Mouse (Mus musculus) brown adipose tissue, adult 24 weeks (tissue): ENCODE results near the gene Wdr60. TPM values are rescaled to one million over a fixed set of nuclear protein-coding genes. Genes with fewer than 3 reads are reported as not detected.

ENCODE experiments used
- H3K27ac ChIP-seq: fragments of 200-500 bp; replicated peaks from 2 replicates; pipeline ENCODE4 v1.5.1; 2012; ENCODE audit warnings: low read depth, mild to moderate bottlenecking, low read length
- H3K4me1 ChIP-seq: fragments of 200-500 bp; 2 replicates; pipeline ENCODE4 v1.6.1; 2012; ENCODE audit warnings: low read length, mixed read lengths; ENCODE audit not compliant: control insufficient read depth, insufficient read depth, insufficient read length
- H3K4me3 ChIP-seq: fragments of 200-500 bp; 2 replicates; pipeline ENCODE4 v1.5.1; 2012; ENCODE audit warnings: low read depth, mild to moderate bottlenecking, low read length, moderate library complexity; ENCODE audit not compliant: insufficient read depth
- polyA plus RNA-seq: library from polyadenylated mRNA; stranded (reverse); fragments of >200 nt; gene quantifications from 2 replicates; pipeline ENCODE4 v1.2.4, GENCODE M21; 2012; ENCODE audit not compliant: missing spikeins, insufficient read depth, insufficient read length

Wdr60 gene
- polyA plus RNA-seq, 1 experiment = 7.9 TPM

DNA sequence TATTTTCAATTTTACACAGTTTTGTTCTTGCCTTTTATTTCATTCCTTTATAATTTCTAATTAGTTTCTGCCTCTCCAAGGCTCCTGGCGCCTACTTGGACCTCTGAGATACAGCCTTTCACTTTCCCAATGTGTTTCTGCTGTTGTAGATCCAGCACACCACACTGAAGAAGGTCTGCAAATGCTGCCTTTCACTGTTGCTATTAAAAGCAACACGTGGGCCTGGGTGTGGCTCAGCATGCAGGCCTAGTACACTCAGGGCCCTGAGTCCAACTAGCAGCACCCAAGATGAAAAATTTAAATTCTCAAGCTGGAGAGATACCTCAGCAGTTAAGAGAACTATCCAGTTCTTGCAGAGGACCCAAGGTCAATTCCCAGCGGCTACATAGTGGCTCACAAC lies 26.2 kb downstream of the Wdr60 start:
- H3K4me3 ChIP-seq = no peak overlapping the region
- H3K4me1 ChIP-seq = 0 out of 2 replicates have a peak, but pooled peaks cover 2% of the 10 kb centered on the region
- H3K27ac ChIP-seq = no peak overlapping the region

DNA sequence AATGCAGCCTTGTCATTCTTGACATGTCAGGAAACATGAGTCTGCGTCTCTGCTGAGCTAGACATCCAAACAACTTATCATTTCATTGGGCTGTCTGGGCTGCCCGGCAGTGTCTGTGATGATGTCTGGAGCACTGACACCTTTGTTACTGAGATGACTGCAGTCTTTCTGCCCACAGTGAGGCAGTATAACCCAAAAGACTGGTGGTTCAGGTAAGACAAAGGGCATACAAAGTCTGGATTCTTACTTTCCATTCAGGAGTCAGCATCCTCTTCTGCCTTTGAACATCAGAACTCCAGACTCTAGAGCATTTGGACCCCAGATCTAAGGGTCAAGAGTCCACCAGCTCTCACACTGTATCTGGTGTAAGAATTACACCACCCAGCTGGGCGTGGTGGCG lies 27.5 kb downstream of the Wdr60 start:
- Histone ChIP-seq H3K4me3 (no peak overlapping the region), H3K27ac (no peak overlapping the region), H3K4me1 (peaks cover 2% of the 10 kb centered on the region; the same call in 1 of the 2 replicates)

DNA sequence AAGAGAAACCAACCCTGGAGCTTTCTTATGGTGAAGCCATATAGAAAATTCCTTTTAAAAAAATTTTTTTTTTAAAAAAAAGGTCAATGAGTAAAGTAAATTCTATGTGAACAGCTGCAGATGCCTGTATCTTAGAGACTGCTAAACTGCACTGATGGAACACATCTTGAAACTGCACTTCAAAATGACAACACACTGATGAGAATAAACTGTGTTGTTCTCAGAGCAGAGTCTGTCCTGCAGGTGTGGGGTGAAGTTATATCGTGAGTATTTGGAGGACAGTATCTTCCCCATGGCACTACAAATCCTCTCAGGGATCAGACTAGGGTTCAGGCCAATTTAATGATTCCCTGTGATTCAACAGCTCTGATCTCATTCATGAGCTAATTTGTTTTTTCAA lies 30.8 kb downstream of the Wdr60 start:
- Histone ChIP-seq H3K27ac (peak overlapping the region; percentile 93), H3K4me3 (no peak overlapping the region; the same call in 1 of the 2 replicates), H3K4me1 (peaks cover 6% of the 10 kb centered on the region; the same call in 1 of the 2 replicates)

DNA sequence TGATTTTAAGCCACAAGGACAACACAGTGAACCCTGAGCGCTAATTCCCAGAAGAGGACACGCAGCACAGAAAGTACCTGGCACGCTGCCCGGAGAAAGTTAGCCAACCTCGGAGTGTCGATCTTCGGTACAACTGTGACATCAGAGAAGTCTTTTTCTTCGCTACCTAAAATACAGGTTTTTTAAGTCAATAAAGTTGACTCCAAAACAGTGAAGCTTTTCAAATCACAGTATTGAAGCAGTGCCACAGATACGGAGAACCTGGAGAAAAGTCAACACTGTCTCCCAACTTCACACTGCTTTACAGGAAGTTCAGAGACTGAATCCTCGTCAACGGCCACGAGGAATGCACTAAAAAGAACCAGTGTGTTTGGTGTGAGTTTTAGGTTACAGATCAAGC lies 31.2 kb downstream of the Wdr60 start:
- H3K4me1 ChIP-seq = peaks cover 4% of the 10 kb centered on the region; the same call in 1 of the 2 replicates
- H3K27ac ChIP-seq = peak overlapping the region; percentile 93
- H3K4me3 ChIP-seq = peak overlapping the region; percentile 47

DNA sequence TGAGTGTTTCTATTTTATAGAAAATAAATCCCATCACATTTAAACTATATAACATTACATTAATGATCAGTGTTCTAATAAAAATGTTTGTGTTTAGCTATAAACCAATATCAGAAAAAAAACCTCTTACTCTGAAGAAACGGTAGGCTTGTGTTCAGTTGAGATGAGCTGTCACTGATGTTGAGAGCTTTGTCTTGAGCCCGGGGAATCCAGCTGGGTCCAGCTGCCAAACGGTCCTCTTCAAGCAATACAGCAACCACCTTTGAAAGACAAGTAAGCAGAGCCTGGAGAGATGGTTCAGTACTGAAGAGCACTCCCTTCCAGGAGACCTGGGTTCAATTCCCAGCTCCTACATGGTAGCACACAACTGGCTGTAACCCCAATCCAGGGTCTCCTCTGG lies 33.4 kb downstream of the Wdr60 start:
- H3K27ac ChIP-seq = no peak overlapping the region
- H3K4me1 ChIP-seq = peaks cover 4% of the 10 kb centered on the region; the same call in 1 of the 2 replicates
- H3K4me3 ChIP-seq = no peak overlapping the region

DNA sequence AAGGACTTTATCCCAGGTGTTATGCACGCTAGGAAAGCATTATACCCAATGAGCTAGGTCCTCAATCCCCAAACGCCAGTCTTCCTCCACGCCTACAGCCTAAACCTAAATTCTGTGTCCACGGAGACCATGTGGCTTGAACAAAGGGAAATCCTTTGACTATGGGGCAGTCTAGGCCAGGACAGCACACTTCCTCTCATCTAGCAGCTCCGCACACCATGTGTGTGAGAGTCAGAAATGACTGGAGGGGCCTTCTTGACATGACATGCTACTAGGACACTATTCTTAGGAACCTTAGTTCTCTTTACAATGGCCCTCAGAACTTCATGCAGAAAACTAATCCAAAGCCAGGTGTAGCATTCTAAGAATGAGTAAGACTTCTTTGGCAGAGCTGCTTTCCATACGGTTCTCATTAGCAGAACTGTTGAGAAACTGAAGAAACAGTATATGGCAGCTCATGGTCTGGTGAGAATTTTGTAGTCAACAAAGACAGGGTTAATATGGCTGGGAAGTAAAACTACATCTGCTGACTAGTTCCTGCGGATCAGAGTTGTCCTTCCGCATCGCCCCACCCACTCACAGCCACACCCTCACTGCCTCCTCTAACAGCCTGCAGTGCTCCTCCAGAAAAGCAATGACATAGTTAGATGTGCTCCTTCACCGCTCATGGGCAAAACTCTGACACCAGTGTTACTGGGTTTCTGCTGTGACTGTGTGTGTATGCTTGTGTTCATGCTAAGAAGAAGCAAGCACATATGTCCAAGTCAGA lies 36.3 kb downstream of the Wdr60 start:
- H3K4me3 ChIP-seq = no peak overlapping the region
- peaks cover 4% of the 10 kb centered on the region; the same call in 1 of the 2 replicates for H3K4me1 ChIP-seq
- H3K27ac ChIP-seq = no peak overlapping the region

DNA sequence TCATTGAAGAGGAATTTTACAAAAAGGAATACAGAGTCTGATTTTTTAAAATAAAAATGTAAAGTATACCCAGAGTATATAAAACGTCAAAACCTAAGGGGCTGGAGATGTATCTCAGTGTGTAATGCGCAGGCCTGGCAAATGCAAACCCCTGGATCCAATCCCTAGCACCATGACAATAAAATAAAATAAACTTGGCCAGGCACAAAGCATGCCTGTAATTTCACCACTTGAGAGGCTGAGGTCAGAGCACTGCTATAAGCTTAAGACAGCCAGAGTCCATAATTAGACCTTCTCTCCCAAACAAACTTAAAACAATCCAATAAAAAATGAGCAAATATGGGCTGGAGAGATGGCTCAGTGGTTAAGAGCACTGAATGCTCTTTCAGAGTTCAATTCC lies 39.7 kb downstream of the Wdr60 start:
- Histone ChIP-seq H3K4me1 (no peaks in the 10 kb centered on the region; the same call in 1 of the 2 replicates), H3K27ac (no peak overlapping the region), H3K4me3 (no peak overlapping the region)

DNA sequence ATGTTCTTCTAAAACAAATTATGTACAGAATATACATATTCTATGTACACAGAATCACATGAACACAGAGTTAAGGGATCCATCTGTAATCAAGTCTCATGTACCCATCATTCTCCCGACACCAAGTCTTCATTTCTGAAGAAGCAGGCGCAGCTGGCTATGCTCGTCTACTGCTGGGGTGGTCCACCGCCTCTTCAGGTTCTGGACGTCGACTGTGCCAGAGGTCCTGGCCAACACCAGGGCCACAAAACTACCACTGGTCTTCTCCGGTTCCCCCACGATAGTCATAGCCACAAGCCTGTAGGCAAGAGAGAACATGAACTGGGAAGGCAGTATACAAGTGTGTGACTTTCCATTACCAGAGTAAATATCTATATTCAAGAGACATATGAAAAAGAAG lies 55.3 kb downstream of the Wdr60 start:
- no peaks in the 10 kb centered on the region for H3K4me1 ChIP-seq
- H3K4me3 ChIP-seq = no peak overlapping the region
- H3K27ac ChIP-seq = no peak overlapping the region

DNA sequence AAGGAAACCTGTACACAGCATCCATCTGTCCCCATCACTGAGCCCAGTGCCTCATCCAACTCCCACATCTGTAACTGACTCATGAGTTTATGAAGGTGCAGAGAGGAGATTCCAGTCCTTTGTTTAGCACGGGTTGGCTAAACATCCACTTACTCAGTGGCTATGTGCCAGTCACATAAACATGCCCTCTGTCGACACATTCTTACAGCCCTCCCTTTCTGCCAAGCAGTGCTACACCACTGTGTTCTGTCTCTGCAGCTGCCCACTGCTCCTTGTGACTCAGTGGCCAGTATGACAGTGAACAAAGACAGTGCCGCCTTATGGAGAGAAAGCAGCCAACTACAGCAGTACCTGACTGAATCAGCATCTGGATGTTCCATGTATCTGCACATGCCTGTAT lies 57.1 kb downstream of the Wdr60 start:
- no peak overlapping the region for H3K4me3 ChIP-seq
- H3K27ac ChIP-seq = no peak overlapping the region
- H3K4me1 ChIP-seq = no peaks in the 10 kb centered on the region

DNA sequence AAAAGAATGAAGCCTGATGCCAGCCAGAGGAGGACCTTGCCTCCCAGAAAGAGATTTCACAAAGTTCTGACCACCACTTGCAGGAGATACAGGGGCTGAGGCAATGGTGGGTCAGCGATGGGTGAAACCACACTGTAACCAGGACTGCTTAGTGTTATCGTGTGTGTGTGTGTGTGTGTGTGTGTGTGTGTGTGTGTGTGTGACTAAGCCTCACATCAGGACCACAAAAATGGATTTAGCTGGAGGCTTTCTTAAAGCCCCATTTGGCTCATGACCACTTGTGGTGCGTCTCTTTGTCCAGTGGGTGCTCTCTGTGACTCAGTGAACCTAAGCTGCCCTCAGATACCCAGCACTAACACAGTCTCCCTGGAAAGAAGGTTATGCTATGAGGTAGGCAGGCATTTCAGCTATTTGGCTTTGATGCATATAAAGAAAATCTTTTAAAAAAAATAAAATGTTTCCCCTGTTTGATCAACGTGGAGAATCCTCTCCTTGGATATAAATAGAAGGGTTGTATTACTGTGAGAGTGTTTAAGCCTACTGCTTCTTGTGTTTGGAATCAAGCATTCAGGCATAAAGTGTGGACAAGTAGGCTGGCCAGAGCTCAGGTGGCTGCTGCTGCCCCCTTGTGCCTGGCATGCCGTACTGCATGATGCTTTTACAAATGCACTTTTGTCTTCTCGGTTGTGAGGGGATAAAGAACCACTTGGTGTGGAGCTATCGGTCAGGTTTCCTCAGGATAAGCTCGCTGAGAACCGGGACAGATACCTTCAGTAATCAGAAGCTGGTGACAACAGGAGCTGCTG lies 60.4 kb downstream of the Wdr60 start:
- no peaks in the 10 kb centered on the region for H3K4me1 ChIP-seq
- H3K4me3 ChIP-seq = no peak overlapping the region
- H3K27ac ChIP-seq = no peak overlapping the region

DNA sequence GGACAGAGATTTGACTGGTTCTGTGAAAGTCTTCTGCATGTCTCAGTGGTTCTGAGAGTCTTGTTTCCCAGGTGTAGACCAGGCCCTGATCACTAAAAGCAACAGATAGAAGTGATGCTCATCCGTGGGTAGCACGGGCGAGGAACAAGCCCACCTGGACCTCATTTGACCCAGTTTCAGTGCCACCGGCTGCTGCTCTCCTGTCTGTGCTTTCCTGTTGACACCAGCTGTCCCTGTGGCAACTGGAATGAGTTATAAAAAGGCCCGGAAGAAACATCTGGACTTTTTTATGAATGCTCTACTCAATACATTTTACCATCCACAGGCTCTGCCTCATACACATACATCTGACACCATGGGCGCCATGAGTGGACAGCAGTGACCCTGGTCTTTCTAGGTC lies 64.0 kb downstream of the Wdr60 start:
- Histone ChIP-seq H3K27ac (no peak overlapping the region), H3K4me1 (peaks cover 3% of the 10 kb centered on the region; the same call in 1 of the 2 replicates), H3K4me3 (no peak overlapping the region)

DNA sequence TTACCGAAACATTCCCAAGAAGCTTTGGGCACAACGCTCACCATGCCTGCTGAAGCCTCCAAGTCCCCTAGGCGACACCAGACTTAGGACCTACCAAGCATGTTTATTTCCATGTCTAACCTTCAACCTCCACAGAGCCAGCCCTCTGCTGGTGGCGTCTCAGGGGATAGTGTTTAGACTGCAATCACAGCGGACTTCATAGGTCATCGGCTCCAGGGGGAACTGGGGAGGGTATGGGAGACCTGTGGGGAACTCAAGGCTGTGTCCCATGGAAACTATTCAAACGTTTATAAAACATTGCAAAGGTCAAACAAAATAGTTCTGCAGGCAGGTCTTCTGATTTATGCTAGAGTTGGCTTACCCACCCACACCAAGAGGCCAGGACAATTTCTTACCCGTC lies 66.6 kb downstream of the Wdr60 start:
- Histone ChIP-seq H3K27ac (no peak overlapping the region), H3K4me3 (no peak overlapping the region), H3K4me1 (peaks cover 3% of the 10 kb centered on the region; the same call in 1 of the 2 replicates)

DNA sequence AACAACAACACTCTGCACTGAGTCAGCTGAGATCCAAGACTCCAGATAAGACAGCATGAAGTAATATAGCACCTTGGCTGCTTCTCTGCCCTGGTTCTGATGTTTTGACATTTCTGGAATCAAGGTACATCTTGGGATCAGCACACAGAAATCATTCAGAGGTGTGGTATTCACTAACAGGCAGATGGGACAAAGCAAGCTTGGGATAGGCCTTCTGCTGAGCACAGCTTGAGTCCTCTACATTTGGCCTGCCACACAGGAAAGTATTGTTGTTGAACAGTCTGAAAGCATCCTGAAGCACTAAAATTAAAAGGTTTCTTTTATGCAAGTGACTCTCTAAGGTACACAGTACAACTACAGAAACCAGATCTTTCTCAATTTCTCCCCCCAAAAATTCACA lies 68.2 kb downstream of the Wdr60 start:
- H3K4me1 ChIP-seq = peaks cover 3% of the 10 kb centered on the region; the same call in 1 of the 2 replicates
- H3K4me3 ChIP-seq = no peak overlapping the region
- no peak overlapping the region for H3K27ac ChIP-seq

DNA sequence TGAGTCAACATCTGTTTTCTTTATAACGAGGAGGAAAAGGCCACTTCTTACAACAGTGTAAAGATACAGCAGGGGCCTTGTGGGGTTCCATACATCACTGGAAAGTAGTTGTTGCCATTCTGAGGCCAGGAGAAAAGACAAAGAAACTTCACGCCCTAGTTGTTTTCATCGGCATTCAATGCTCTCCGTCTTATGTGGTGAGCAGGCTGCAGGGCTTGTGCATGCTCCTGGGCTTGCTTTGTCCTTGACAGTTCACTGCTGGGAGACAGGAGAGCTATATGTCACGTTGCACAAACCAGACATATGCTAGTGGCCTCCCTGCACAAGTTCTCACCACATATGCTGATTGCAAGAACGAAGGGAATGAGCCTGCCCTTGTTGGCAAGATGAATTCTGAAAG lies 68.9 kb downstream of the Wdr60 start:
- Histone ChIP-seq H3K27ac (no peak overlapping the region), H3K4me3 (no peak overlapping the region), H3K4me1 (peaks cover 3% of the 10 kb centered on the region; the same call in 1 of the 2 replicates)

DNA sequence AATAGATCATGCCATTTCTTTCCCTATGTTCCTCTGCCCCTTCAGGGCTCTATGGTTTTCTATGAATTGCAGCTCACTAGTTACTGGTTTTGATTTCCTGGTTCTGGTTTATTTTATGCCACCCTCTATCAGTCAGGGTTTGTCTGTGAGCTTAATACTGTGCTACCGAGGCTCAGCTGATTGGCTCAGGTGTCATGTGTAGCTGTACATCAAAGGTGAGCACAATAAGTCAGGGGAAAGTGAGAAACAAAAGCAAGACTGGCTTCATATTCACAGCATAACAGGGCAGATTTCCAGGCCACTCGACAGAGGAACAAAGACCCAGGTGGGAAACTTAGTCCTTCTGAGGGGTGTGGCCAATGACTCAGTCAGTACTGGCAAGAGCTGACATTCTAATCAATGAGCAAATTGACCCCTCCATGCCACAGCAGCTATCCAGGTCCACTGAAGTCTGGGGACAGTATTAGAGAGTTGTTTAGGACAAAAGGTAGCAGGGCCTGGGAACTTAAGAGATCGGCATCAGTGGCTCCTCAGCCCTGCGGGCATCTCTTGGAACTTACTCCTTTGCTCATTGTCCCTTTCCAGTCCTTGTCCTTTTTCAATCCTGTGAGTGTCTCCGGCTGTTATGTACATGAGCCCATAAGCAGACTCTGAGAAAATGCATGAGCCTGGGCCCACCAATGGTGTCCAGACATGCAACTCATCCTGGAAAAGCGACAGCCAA lies 79.4 kb downstream of the Wdr60 start:
- Histone ChIP-seq H3K4me1 (no peaks in the 10 kb centered on the region), H3K27ac (no peak overlapping the region), H3K4me3 (no peak overlapping the region)
